Mouse (Mus musculus): ENCODE results near the gene Gm4846. TPM values are rescaled to one million over a fixed set of nuclear protein-coding genes. Genes with fewer than 3 reads are reported as not detected.

Gene Gm4846
- polyA plus RNA-seq, 1 experiment from 2014 or later, result not detected

Other genes starting within 250 kb of the Gm4846 start
- gene Ildr2, start 243.4 kb downstream of the Gm4846 start, polyA plus RNA-seq (2016; fragmentation: Nextera tagmentation; extraction: Ambion mirVana), result 2.1 and 2.2 TPM in 2 replicates
- 30.3 and 32.1 TPM in 2 replicates for gene Tada1, start 118.5 kb downstream of the Gm4846 start, polyA plus RNA-seq (2016; fragmentation: Nextera tagmentation; extraction: Ambion mirVana)
- 15.3 and 17.4 TPM in 2 replicates for gene Pogk, start 87.7 kb downstream of the Gm4846 start, polyA plus RNA-seq (2016; fragmentation: Nextera tagmentation; extraction: Ambion mirVana)
- gene Gm4847, start 150.1 kb upstream of the Gm4846 start, polyA plus RNA-seq (2016; fragmentation: Nextera tagmentation; extraction: Ambion mirVana), result not detected in 2 replicates
- gene Fmo9, start 184.3 kb upstream of the Gm4846 start, polyA plus RNA-seq (2016; fragmentation: Nextera tagmentation; extraction: Ambion mirVana), result not detected in 2 replicates

All from heart, embryonic 12.5 days (tissue).